Mouse (Mus musculus): ENCODE measurements at regions not wholly inside any gene's neighbourhood (a gene's known extent, or its start where the extent isn't known, plus 50 kb on each side); places are given as distances from the start of the nearest gene placed in this dataset.
A peak's percentile ranks its signal among the peaks of the same experiment; 100 is the strongest.

DNA sequence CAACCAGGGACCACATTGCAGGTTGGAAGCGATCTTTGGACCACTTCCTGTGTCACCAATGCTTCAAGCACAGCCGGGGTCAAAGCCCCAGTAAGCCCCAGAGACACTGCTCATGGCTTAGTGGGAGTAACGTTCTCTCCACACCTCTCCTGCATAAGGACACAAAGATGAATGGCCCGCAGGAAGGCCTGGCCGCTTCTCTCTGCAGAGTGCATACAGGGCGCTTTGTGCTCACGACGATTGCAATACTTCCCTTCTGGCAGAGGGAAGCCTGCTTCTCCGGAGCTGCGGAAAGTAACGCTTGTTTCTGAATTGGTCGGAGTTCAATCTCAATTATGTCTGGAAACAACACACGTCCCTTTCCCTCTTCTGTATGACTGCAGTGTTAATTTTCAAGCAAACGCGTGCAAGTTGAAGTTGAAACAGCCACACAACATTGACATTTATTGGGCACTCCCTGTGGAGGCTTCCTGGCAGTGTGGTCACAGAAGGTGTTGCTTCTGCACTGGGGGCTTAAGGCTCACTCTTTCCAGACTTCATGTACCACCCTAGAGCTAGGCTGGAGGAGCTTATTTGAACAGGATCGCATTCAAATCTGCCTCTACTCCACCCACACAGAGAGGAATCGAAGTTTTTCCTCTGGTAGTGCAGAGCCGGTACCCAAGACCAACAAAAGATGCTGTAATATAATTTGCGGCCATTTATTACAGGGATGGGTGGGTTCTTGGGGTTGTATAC is 168.4 kb downstream of the Ndfip2 start:
- DNase-seq (ENCODE audit: low read depth, low spot score), result no peak

DNA sequence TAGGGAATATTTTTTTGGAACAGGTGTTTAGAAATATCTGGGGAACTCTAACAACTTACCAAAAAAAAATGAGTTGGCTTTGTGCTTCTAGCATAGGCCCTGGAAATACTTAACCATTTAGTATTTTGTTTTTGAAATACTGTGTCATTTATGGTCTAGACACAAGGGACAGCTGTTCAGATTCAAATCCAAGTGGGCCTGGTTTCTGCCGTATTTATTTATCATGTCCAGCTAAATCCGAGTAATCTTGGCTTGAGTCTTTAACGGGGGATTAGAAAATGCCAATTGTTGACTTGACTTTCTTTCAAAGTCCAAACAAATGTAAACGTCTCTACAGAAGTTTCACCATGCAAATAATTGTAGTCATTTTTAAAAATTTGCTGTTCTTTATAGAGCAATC is 159.6 kb downstream of the Ndfip2 start:
- no peak for DNase-seq (ENCODE audit: low read depth, low spot score)

DNA sequence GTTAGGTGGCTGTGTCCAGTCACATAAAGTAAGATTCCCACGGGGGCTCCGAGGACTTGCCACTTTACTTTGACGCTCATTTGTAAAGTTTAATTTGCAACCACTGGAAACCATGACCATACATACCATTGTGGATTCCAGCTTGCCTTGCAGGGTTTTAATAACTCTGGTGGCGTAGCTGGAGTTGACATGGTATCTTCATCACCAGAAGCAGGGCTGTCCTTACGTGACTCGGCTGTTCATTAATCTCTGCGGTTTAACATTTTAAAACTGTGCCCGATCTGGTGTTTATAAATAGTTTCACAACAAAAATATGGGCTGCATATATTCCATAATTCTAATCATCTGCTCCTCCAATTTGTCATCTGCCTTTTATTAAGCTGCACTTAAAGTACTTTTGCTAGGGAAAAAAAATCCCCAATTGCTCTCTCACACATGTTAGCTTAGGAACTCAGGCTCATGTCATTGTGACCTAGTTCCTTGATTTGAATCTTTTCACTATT is 159.1 kb downstream of the Ndfip2 start:
- DNase-seq (ENCODE audit: low read depth, low spot score), result no peak

DNA sequence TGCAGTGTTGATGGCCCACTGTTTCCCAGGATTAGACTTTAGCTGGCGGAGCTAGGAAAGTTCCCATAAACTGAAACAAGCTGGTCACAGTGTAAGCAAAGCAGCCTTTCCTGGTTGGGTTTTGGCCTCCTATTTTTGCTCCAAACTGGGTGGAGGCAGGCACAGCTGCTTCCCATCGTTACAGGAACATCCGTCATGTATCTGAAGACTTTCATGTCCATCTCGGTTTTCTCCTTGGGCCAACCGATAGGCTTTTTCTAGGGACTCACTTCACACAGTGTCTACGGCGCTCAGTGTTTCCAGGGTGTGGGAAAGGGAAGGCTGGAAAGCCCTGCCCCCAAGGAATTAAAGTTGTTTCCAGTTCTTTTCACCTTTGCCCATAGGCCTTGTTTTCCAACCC is 158.6 kb downstream of the Ndfip2 start:
- no peak for DNase-seq (ENCODE audit: low read depth, low spot score)

DNA sequence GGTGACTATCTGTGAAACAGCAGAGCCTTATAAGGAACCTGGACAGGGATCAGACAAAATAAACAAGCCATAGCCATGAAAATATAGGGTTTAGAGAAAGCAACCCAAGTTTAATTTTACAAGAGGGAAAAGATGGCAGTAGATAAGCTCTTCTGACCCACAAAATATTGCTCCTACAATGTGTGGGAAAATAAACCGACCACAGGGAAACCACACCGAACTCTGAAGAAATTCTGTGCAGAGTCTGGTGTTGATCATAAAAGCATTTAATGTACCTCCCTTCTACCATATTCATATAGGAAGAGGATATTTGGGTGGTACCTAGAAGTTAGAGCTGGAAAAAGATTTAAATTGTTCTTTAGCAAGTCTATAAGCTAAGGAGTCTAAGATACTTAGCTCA is 146.3 kb downstream of the Ndfip2 start:
- DNase-seq (ENCODE audit: low read depth, low spot score), result no peak

DNA sequence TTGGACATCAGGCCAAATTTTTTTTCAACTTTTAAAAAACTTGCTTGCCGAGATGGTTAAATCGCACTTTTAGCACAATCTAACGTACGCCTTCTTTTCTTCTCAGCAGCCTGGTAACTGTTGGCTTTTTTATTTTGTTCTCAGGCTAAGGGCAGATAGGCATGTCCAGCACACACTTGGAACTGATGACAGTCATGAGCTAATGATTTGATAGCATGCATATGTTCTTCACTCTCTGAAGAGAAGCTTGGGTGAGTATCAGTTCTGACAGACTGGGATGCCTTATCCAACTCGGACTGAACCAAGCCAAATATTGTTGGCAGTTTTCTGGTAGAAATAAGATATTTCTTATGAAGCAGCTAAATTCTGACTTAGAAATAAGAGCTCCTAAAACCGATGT is 145.9 kb downstream of the Ndfip2 start:
- DNase-seq (ENCODE audit: low read depth, low spot score), result no peak

DNA sequence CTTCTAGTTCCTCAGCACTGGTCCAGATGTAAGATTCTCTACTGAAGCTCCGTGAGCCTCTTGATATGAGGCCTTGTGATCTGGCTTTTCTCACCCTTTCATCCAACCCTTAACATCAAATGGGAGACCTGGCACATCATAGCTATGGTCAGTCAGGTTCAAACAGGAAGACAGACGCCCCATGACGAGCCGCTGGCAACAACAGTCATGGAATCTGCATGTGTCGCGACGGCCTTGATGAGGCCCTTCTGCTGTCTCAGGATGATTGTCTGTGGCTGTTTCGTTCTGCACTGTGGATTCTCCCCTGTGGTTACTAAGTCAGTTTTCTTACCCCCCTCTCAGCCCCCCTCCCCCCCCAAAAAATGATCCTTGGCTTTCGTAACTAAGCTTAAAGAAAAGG is 144.9 kb downstream of the Ndfip2 start:
- no peak for DNase-seq (ENCODE audit: low read depth, low spot score)

DNA sequence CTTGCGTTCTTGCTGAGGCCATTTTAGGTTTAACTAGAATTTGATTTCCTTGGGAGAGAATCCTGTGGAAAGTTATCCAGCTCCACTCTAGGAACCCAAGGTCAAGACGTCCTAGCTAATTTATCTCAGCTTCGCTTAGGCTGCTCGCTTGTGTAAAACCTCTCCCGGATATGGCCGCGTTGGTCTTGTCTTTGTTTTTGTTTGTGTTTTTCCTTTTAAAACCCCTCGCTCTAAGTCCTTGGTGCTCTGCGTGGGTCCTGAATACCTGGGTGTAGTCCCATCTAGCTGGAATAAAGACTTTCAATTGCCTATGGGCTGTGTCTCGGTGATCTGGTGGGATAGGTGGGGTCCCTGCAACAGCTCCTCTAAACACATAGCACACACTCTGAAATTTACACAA is 144.2 kb downstream of the Ndfip2 start:
- DNase-seq (ENCODE audit: low read depth, low spot score), result no peak

DNA sequence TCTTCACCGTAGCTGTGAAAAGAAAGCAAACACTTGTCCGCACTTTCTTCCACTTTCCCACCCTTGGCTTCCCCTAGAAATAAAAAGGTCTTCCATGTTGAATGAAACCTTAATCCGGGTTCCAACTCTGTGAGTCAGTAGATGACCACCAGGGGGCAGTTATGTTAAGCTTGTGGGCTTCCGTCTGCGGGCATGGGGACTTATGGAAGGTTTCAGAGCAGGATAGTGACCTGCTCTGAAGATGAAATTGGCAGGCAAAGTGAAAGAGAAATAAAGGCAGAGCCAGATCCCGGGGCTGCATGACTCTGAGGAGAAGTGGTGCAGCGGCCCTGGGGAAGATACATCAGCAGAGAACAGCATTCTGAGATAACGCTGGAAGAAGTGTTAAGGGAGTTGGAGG is 139.1 kb downstream of the Ndfip2 start:
- DNase-seq (ENCODE audit: low read depth, low spot score), result peak; percentile 22

DNA sequence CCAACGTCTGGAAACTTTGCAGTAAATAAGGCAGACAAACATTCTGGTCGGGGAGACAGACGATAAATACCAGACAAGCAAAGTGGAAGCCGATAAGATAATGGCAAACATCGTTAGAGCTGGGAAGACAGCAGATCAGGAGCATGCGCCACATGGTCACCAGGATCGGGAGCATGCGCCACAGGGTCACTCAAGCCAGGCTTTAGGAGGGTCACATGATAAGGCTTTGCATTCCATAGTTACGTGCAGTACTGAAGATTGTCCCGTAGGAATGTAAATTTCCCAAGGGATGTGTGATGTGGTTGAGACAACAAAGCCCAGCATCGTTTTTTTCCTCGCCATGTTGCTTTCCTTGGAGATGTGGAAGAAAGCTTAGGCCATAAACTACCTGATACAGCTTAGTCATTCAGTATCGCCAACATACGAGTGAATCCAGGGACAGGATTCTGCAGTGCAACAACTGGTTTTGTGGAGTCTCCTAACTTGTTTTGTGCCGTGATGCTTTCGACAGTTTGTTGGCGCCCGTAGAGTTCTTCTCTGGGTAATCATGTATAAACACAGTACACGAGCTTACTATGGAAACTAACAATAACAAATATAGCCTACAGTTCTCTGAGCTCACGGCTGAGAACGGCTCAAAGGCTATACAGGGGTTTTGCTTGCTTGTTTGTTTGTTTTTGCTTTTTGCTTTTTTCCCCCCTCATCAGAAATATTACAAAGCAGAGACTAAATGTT is 133.9 kb downstream of the Ndfip2 start:
- DNase-seq (ENCODE audit: low read depth, low spot score), result no peak

DNA sequence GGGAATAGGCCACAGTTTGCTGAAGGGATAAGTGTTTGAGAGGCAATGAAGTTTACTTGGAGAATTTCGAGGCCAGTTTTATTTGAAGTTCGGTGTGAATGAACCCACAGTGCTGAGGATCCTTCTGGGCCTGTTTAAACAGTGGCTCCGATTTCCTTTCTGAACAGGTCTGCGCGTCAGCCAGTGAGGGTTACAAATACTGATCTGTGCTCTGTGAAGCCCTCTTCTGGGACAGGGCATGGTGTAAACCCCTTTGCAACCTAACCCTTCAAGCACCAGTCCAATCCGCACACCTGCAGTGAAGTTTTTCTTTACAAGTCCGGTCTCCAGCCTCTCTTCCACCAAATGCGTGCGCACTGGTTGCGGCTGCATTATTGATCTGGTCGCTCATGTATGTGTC is 133.1 kb downstream of the Ndfip2 start:
- DNase-seq (ENCODE audit: low read depth, low spot score), result no peak

DNA sequence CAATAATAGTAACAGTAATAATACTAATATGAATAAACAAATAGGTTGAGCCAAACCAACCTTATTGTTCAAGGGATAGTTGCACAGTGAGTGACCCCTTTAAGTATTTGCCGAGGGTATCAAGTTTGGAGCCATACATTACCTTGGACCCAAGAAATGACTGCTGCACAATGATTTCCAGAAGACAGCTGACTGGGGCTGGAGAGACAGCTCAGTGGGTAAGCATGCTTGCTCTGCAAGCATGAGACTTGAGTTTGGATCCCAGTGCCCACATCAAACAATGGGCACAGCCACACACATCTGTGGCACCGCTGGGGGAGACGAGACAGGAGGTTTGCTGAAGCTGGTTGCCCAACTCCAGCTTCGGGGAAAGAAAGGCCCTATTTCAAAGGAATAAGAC is 126.7 kb downstream of the Ndfip2 start:
- no peak for DNase-seq (ENCODE audit: low read depth, low spot score)

DNA sequence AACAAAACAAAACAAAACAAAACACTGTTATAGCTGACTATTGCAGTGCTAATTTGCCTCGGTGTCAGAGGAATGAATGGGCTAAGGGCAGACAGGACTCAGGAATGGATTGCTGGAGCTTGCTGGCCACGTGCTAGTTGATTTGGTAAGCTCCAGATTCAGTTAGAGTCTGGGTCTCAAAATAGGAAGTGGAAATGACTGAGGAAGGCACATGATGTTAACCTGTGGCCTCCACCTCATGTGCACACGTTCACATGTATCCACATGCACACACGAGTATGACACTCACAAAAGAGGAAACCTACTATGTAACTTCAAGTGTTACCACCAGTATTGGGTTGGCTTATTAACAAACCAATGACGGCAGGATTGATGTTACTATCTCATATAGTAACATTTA is 125.0 kb downstream of the Ndfip2 start:
- DNase-seq (ENCODE audit: low read depth, low spot score), result no peak

DNA sequence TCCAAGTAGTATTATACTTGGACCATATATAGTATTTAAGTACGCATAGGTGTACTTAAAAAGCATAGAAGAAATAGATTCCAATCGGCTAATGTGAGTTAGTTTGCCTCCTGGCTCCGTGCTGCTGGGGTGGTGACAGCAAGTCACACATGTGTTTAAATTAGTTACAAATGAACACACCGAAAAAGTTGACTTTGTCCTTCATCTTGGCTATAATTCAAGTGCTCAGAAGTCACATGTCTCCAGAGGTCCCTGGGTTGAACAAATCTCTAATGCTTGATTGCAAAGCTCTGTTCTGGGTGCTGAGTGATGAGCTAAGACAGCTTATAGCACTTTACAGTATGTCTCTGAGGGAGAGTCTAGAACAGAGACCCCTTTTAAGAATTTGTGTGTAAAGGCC is 121.7 kb downstream of the Ndfip2 start:
- no peak for DNase-seq (ENCODE audit: low read depth, low spot score)

DNA sequence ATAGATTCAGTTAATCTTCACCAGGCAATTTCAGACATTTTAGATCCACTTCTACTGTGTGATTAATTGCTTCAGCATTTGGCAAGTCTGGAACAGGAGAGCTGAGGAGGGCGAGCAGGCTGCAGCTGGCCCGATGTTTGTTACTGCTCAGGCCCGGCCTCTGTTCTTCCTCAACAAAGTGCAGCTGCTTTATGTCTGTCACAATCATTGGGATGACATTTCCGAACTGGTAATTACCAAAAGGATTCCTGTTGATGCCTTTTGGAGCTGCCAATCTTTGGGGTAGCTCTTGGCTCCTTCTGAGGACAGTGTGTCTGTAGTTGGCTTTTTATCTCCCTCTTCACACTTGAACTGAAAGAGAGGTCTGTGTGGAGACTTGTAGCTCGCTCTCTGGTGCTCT is 119.4 kb downstream of the Ndfip2 start:
- DNase-seq (ENCODE audit: low read depth, low spot score), result no peak

DNA sequence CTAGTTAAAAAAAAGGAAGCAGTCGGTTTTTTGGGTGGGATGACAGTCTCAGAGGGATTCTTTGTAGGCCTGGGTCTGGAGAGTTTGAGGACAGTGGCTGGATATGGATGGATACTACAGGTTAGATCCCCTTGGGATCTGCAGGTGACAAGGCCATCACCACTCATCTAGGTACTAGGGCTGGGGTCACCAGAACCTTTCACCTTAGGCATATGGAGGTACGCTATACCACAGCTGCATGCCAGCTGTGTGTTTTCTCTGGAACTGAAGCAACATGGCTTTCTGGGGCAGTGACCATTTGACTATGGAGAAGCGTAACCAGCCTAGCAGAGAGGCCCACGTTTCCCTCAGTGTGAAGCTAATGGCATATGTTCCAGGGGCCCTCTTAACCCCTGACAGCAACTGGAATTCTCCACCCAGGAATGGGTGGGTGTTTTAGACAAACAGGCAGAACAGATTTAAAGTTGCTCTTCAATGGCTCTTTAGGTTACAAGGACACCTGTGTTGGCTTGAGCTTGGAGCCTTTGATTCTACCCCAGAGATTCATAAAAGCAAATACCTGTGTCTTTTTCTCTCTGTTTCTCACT is 118.8 kb downstream of the Ndfip2 start:
- no peak for DNase-seq (ENCODE audit: low read depth, low spot score)

DNA sequence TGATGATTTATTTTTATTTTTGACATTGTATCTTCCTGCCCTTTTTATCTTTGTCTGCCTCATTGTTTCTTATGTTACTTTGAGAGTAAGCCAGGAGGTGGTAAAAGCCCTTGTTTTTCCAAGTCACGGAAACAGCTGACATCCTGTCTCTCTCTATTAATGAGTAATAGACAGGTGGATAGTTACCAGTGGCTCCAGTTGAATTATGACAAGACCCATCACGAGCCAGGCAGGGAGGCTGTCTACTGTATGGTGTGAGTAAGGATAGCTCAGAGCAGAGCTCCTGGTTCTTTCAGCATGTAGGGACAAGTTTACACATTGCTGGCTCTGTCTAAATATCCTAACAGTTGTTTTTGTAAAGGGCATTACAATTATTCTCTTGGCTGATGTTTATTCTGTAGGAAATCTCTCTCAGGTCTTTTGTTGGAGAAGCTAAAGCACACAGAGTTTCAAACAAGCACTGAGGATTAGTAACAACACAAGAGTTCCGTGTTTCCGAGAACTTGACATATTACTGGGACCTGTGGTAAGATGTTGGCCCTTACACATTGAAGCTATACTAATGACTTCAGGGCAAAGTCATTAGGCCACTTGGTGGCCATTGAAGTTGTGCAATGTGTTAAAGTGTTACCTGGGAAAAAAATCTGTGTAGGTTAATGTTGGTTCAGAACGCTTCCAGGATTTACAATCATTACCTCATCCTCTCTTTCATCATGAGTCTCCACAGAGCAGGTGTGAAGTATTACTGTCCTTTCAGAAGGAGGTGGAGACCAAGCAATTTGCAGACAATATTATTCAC is 111.5 kb downstream of the Ndfip2 start:
- no peak for DNase-seq (ENCODE audit: low read depth, low spot score)

DNA sequence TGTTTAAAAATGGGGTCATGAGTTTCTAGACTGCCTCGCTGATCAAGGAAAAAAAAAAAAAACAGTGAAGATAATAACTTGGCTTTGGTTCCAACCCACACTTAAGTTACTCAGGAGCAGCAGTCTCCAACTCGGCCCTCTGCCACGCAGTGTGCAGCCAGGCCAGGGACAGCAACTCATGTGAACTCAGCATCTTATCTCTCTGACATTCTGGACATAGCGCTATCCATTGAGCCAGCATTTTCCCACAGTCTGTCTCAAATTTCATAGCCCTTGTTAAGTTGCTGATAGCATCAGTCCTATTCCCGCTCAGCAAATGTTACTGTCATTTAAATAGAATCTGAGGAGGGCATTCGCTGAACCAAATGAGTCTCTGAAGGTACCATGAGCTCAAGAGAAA is 102.2 kb downstream of the Ndfip2 start:
- DNase-seq (ENCODE audit: low read depth, low spot score), result no peak

DNA sequence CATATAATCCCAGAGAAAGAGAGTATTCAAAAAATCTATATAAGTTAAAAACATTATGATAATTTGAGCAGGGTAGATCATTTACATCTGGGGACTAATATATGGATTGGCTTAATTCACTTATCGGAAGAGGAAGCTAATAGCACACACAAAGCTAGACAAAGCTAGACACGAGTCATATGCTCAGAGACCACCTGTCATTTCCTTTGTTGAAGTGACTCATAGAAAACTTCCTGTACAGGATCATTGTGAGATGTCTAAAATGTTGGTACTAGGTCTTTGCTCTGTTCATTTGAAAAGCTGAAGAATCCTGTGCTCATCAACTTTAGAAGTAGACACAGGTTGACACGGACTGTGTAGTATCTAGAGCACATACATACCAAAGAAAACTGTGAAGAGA is 101.5 kb downstream of the Ndfip2 start:
- DNase-seq (ENCODE audit: low read depth, low spot score), result no peak
